28 mouse cellular contexts compared by ENCODE assay signal in genomic region chrX:147531675-147532074, GRCm38 (mm10). TPM values are rescaled to one million over a fixed set of nuclear protein-coding genes. Genes with fewer than 3 reads are reported as not detected.
DNase-seq lines count a peak whose midpoint lies in the region; ATAC-seq and TF ChIP-seq lines count a peak whose summit lies in the region.
"Had no signal": no experiment of that assay in that cellular context is flagged by ENCODE, and none has a peak within 500 bp of the region (broad histone marks: within the 10 kb centered on the region; RNA-seq: fewer than 3 reads in every experiment).

No protein-coding gene starts in this region.

- H3K27me3 ChIP-seq in embryonic facial prominence, embryonic 14.5 days (replicated peaks; ENCODE audit: control insufficient read depth, insufficient read depth, low read length): no peaks in the 10 kb centered on the region
- no peaks in the 10 kb centered on the region for H3K27me3 ChIP-seq in embryonic facial prominence, embryonic 10.5 days (replicated peaks; ENCODE audit: low read depth, poor library complexity, severe bottlenecking)
- H3K27me3 ChIP-seq in lung, embryonic 14.5 days (ENCODE audit: insufficient read depth, low read length): no peaks in the 10 kb centered on the region
- H3K27me3 ChIP-seq: embryonic facial prominence, embryonic 12.5 days; forebrain, embryonic 12.5 days; forebrain, embryonic 15.5 days; heart, embryonic 12.5 days; heart, embryonic 15.5 days; hindbrain, embryonic 15.5 days; intestine, embryonic 15.5 days had no signal

- 44% methylated on average over 4 of the region's 4 CpGs for WGBS in embryonic facial prominence, embryonic 14.5 days
- WGBS in embryonic facial prominence, embryonic 10.5 days: 80% methylated on average over 4 of the region's 4 CpGs
- WGBS in lung, embryonic 14.5 days: 30% methylated on average over 4 of the region's 4 CpGs
- 54% methylated on average over 4 of the region's 4 CpGs for WGBS in lung, adult 2 months

- no peaks in the 10 kb centered on the region for H3K9me3 ChIP-seq in embryonic facial prominence, embryonic 14.5 days (ENCODE audit: control insufficient read depth, low read length)
- no peaks in the 10 kb centered on the region for H3K9me3 ChIP-seq in embryonic facial prominence, embryonic 10.5 days
- no peaks in the 10 kb centered on the region for H3K9me3 ChIP-seq in lung, embryonic 14.5 days (ENCODE audit: low read depth, low read length)
- H3K9me3 ChIP-seq: embryonic facial prominence, embryonic 12.5 days; forebrain, embryonic 12.5 days; forebrain, embryonic 15.5 days; heart, embryonic 12.5 days; heart, embryonic 15.5 days; hindbrain, embryonic 15.5 days; intestine, embryonic 15.5 days had no signal

- H3K9ac ChIP-seq in embryonic facial prominence, embryonic 14.5 days (ENCODE audit: low read depth, low read length): no peak overlapping the region
- H3K9ac ChIP-seq in lung, embryonic 14.5 days: no peak overlapping the region
- H3K9ac ChIP-seq: embryonic facial prominence, embryonic 12.5 days; forebrain, embryonic 12.5 days; forebrain, embryonic 15.5 days; heart, embryonic 12.5 days; heart, embryonic 15.5 days; hindbrain, embryonic 15.5 days; intestine, embryonic 15.5 days had no signal

- no peak for TF ChIP-seq POLR2A in lung, adult 2 months (IDR thresholded peaks at IDR 0.05; ENCODE audit: borderline replicate concordance, extremely low read depth, low read depth, low read length)

- H3K36me3 ChIP-seq in embryonic facial prominence, embryonic 14.5 days (ENCODE audit: control insufficient read depth, insufficient read depth, low read length): no peaks in the 10 kb centered on the region
- no peaks in the 10 kb centered on the region for H3K36me3 ChIP-seq in embryonic facial prominence, embryonic 10.5 days (replicated peaks)
- no peaks in the 10 kb centered on the region for H3K36me3 ChIP-seq in lung, embryonic 14.5 days (ENCODE audit: insufficient read depth)
- H3K36me3 ChIP-seq: embryonic facial prominence, embryonic 12.5 days; forebrain, embryonic 12.5 days; forebrain, embryonic 15.5 days; heart, embryonic 12.5 days; heart, embryonic 15.5 days; hindbrain, embryonic 15.5 days; intestine, embryonic 15.5 days had no signal

- no peak overlapping the region for H3K4me2 ChIP-seq in embryonic facial prominence, embryonic 14.5 days (ENCODE audit: low read depth, low read length)
- no peak overlapping the region for H3K4me2 ChIP-seq in lung, embryonic 14.5 days
- H3K4me2 ChIP-seq: embryonic facial prominence, embryonic 12.5 days; forebrain, embryonic 12.5 days; forebrain, embryonic 15.5 days; heart, embryonic 12.5 days; heart, embryonic 15.5 days; hindbrain, embryonic 15.5 days; intestine, embryonic 15.5 days had no signal

- DNase-seq in embryonic facial prominence, embryonic 14.5 days (ENCODE audit: low spot score): peak; percentile 34
- no peak for DNase-seq in embryonic facial prominence, embryonic 10.5 days (ENCODE audit: low spot score)
- peak; percentile 33 for DNase-seq in lung, embryonic 14.5 days
- DNase-seq in lung, adult 2 months: no peak
- peak; percentile 76 for DNase-seq in Muller cell, postnatal 12 days (ENCODE audit: inconsistent ontology term)
- peak; percentile 6 for DNase-seq in mesoderm, embryonic 11.5 days (ENCODE audit: low read depth, low spot score)
- no peak for DNase-seq in retina, postnatal 1 day
- no peak for DNase-seq in left cerebral cortex, adult 11 months (ENCODE audit: low spot score)
- DNase-seq: adrenal gland, postnatal 10 days; adrenal gland, postnatal 36 days; B cell, adult 2 months; cerebellum, adult 11 months; cerebellum, adult 9-10 months; cerebellum, postnatal 14 days; gastrocnemius, postnatal 25 days; heart, adult 18-20 months; heart, postnatal 10 days; heart, postnatal 4 days had no signal

- no peaks in the 10 kb centered on the region for H3K4me1 ChIP-seq in embryonic facial prominence, embryonic 14.5 days (ENCODE audit: control insufficient read depth, insufficient read depth, low read length)
- H3K4me1 ChIP-seq in embryonic facial prominence, embryonic 10.5 days: no peaks in the 10 kb centered on the region
- H3K4me1 ChIP-seq in lung, embryonic 14.5 days (ENCODE audit: insufficient read depth): no peaks in the 10 kb centered on the region
- H3K4me1 ChIP-seq in lung, adult 2 months (ENCODE audit: control insufficient read depth, insufficient read depth, low read length): no peaks in the 10 kb centered on the region
- H3K4me1 ChIP-seq: embryonic facial prominence, embryonic 12.5 days; forebrain, embryonic 12.5 days; forebrain, embryonic 15.5 days; heart, embryonic 12.5 days; heart, embryonic 15.5 days; hindbrain, embryonic 15.5 days; intestine, embryonic 15.5 days had no signal

- H3K27ac ChIP-seq in embryonic facial prominence, embryonic 14.5 days (replicated peaks; ENCODE audit: low read depth, low read length): no peak overlapping the region
- no peak overlapping the region for H3K27ac ChIP-seq in embryonic facial prominence, embryonic 10.5 days (replicated peaks)
- H3K27ac ChIP-seq in lung, embryonic 14.5 days (ENCODE audit: low read depth): no peak overlapping the region
- H3K27ac ChIP-seq: embryonic facial prominence, embryonic 12.5 days; forebrain, embryonic 12.5 days; forebrain, embryonic 15.5 days; heart, embryonic 15.5 days; hindbrain, embryonic 15.5 days; intestine, embryonic 15.5 days had no signal

- H3K4me3 ChIP-seq in embryonic facial prominence, embryonic 14.5 days (ENCODE audit: low read depth, low read length): no peak overlapping the region
- no peak overlapping the region for H3K4me3 ChIP-seq in embryonic facial prominence, embryonic 10.5 days
- no peak overlapping the region for H3K4me3 ChIP-seq in lung, embryonic 14.5 days (ENCODE audit: low read depth, low read length)
- H3K4me3 ChIP-seq in lung, adult 2 months (replicated peaks; ENCODE audit: extremely low read depth, low read depth, low read length): no peak overlapping the region
- H3K4me3 ChIP-seq: embryonic facial prominence, embryonic 12.5 days; erythroblast, embryonic 14.5 days; forebrain, embryonic 12.5 days; forebrain, embryonic 15.5 days; heart, embryonic 12.5 days; heart, embryonic 15.5 days; hindbrain, embryonic 15.5 days; intestine, embryonic 15.5 days had no signal

- no peak for TF ChIP-seq CTCF in lung, embryonic 14.5 days (IDR thresholded peaks at IDR 0.05; ENCODE audit: low read depth)
- TF ChIP-seq CTCF in lung, adult 2 months (IDR thresholded peaks at IDR 0.05; ENCODE audit: insufficient read depth, low read length): no peak

- ATAC-seq in embryonic facial prominence, embryonic 14.5 days (ENCODE audit: low read depth): no peak
- ATAC-seq in lung, embryonic 14.5 days (ENCODE audit: insufficient read depth): peak; percentile 52; the same call in 1 of the 2 replicates
- ATAC-seq: CD4-positive, CD25-positive, alpha-beta regulatory T cell, adult 4 months; forebrain, embryonic 15.5 days; intestine, embryonic 15.5 days; Patski had no signal

RNA-seq across cellular contexts. Expression of gene Lrch2, which starts 22.2 kb away (rescaled TPM):
- polyA plus RNA-seq in embryonic facial prominence, embryonic 14.5 days (2014; fragmentation: Nextera tagmentation; extraction: Ambion mirVana): 8.1 and 9.3 TPM in 2 replicates
- polyA plus RNA-seq in embryonic facial prominence, embryonic 10.5 days (2016; fragmentation: Nextera tagmentation; extraction: Ambion mirVana): 4.3 and 5.6 TPM in 2 replicates
- polyA plus RNA-seq in lung, embryonic 14.5 days (2014; fragmentation: Nextera tagmentation; extraction: Ambion mirVana): 6.6 and 8.2 TPM in 2 replicates
- polyA plus RNA-seq in lung, adult 2 months (2012; rRNA removed): 0.28 and 0.37 TPM in 2 replicates
- polyA plus RNA-seq: CD4-positive, CD25-positive, alpha-beta regulatory T cell, adult 4 months; erythroblast, embryonic 14.5 days had no signal

Comparison
In these comparisons a context has a peak if more than half of its experiments do, and no peak if none do; other contexts are left out.
1. DNase-seq: peak in embryonic facial prominence, embryonic 14.5 days (single experiment), lung, embryonic 14.5 days (single experiment), Muller cell, postnatal 12 days (single experiment) and mesoderm, embryonic 11.5 days (single experiment); none in embryonic facial prominence, embryonic 10.5 days (single experiment), lung, adult 2 months (single experiment), retina, postnatal 1 day (single experiment) and left cerebral cortex, adult 11 months (single experiment).